Mouse (Mus musculus) lung, postnatal 14 days (tissue): Measurements from ENCODE around the gene Ccl2.

Source experiments
- DNase-seq: peaks from one replicate; pipeline ENCODE4 v3.0.0; 2021

Gene Ccl2

GRCm38 (mm10) chr11:82035356-82035755, at the start of gene Ccl2:
TSS of gene Ccl2 (plus strand) at chr11:82035571.
- DNase-seq, result peak; percentile 69

GRCm38 (mm10) chr11:81996172-81996841, 39.1 kb upstream of the Ccl2 start:
- peak; percentile 66 for DNase-seq

GRCm38 (mm10) chr11:81997085-81997484, 38.3 kb upstream of the Ccl2 start:
- no peak for DNase-seq

GRCm38 (mm10) chr11:81998646-81999045, 36.7 kb upstream of the Ccl2 start:
- DNase-seq, result no peak

- DNase-seq, result no peak
Observed at GRCm38 (mm10) chr11:81999469-81999868, 35.9 kb upstream of the Ccl2 start.

GRCm38 (mm10) chr11:82000581-82000980, 34.8 kb upstream of the Ccl2 start:
- no peak for DNase-seq

- DNase-seq, result no peak
Observed at GRCm38 (mm10) chr11:82004810-82005209, 30.6 kb upstream of the Ccl2 start.

- peak; percentile 77 for DNase-seq
Observed at GRCm38 (mm10) chr11:82006796-82007423, 28.5 kb upstream of the Ccl2 start.

GRCm38 (mm10) chr11:82010115-82010514, 25.3 kb upstream of the Ccl2 start:
- no peak for DNase-seq

GRCm38 (mm10) chr11:82011411-82012193, 23.8 kb upstream of the Ccl2 start:
- DNase-seq, result peak; percentile 21

- no peak for DNase-seq
Observed at GRCm38 (mm10) chr11:82013756-82014155, 21.6 kb upstream of the Ccl2 start.

GRCm38 (mm10) chr11:82015066-82015465, 20.3 kb upstream of the Ccl2 start:
- no peak for DNase-seq

- no peak for DNase-seq
Observed at GRCm38 (mm10) chr11:82016181-82016780, 19.1 kb upstream of the Ccl2 start.

- DNase-seq, result no peak
Observed at GRCm38 (mm10) chr11:82019389-82019788, 16.0 kb upstream of the Ccl2 start.

- DNase-seq, result no peak
Observed at GRCm38 (mm10) chr11:82019793-82020192, 15.6 kb upstream of the Ccl2 start.

- DNase-seq, result no peak
Observed at GRCm38 (mm10) chr11:82021406-82021805, 14.0 kb upstream of the Ccl2 start.

- no peak for DNase-seq
Observed at GRCm38 (mm10) chr11:82022504-82023056, 12.8 kb upstream of the Ccl2 start.

GRCm38 (mm10) chr11:82023769-82024168, 11.6 kb upstream of the Ccl2 start:
- DNase-seq, result no peak

- no peak for DNase-seq
Observed at GRCm38 (mm10) chr11:82030171-82030570, 5.2 kb upstream of the Ccl2 start.

- no peak for DNase-seq
Observed at GRCm38 (mm10) chr11:82032136-82032535, 3.2 kb upstream of the Ccl2 start.

- DNase-seq, result peak; percentile 56
Observed at GRCm38 (mm10) chr11:82032678-82033344, 2.6 kb upstream of the Ccl2 start.

GRCm38 (mm10) chr11:82034446-82034845, 925 bp upstream of the Ccl2 start:
- no peak for DNase-seq

- no peak for DNase-seq
Observed at GRCm38 (mm10) chr11:82035857-82036256, 486 bp downstream of the Ccl2 start.
